Mouse (Mus musculus) testis, adult 2 months (tissue): ENCODE results near the gene Fgf23.

Source experiments
- CTCF ChIP-seq: fragments of 200-500 bp; IDR thresholded peaks from 2 replicates; pipeline ENCODE4 v1.5.1; 2012; ENCODE audit warnings: low read depth, mild to moderate bottlenecking, inconsistent platforms, low read length, moderate library complexity; ENCODE audit not compliant: control insufficient read depth, insufficient read depth, insufficient replicate concordance
- POLR2A ChIP-seq: fragments of 200-500 bp; IDR thresholded peaks from 2 replicates; pipeline ENCODE4 v1.6.1; 2012; ENCODE audit warnings: low read depth, mild to moderate bottlenecking, inconsistent platforms, low read length, moderate library complexity; ENCODE audit not compliant: control insufficient read depth

DNA sequence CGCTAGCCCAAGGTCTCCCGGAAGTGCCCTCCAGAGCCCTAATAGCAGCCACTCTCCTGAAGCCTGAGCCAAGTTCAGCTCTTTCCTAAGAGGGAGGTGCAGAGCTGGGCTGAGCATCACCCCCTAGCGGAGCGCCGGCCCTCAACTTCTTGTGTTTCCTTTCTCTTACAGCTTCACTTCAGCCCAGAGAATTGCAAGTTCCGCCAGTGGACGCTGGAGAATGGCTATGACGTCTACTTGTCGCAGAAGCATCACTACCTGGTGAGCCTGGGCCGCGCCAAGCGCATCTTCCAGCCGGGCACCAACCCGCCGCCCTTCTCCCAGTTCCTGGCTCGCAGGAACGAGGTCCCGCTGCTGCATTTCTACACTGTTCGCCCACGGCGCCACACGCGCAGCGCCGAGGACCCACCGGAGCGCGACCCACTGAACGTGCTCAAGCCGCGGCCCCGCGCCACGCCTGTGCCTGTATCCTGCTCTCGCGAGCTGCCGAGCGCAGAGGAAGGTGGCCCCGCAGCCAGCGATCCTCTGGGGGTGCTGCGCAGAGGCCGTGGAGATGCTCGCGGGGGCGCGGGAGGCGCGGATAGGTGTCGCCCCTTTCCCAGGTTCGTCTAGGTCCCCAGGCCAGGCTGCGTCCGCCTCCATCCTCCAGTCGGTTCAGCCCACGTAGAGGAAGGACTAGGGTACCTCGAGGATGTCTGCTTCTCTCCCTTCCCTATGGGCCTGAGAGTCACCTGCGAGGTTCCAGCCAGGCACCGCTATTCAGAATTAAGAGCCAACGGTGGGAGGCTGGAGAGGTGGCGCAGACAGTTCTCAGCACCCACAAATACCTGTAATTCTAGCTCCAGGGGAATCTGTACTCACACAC is 7.4 kb downstream of the Fgf23 start:
- no peak for TF ChIP-seq CTCF
- no peak for TF ChIP-seq POLR2A
